Mouse (Mus musculus): ENCODE measurements at regions not wholly inside any gene's neighbourhood (a gene's known extent, or its start where the extent isn't known, plus 50 kb on each side); places are given as distances from the start of the nearest gene placed in this dataset.
"Not testable (repeated sequence)": the region's sequence is repeated elsewhere in the genome, so short reads cannot be mapped to it uniquely, and the experiment has no call there.

DNA sequence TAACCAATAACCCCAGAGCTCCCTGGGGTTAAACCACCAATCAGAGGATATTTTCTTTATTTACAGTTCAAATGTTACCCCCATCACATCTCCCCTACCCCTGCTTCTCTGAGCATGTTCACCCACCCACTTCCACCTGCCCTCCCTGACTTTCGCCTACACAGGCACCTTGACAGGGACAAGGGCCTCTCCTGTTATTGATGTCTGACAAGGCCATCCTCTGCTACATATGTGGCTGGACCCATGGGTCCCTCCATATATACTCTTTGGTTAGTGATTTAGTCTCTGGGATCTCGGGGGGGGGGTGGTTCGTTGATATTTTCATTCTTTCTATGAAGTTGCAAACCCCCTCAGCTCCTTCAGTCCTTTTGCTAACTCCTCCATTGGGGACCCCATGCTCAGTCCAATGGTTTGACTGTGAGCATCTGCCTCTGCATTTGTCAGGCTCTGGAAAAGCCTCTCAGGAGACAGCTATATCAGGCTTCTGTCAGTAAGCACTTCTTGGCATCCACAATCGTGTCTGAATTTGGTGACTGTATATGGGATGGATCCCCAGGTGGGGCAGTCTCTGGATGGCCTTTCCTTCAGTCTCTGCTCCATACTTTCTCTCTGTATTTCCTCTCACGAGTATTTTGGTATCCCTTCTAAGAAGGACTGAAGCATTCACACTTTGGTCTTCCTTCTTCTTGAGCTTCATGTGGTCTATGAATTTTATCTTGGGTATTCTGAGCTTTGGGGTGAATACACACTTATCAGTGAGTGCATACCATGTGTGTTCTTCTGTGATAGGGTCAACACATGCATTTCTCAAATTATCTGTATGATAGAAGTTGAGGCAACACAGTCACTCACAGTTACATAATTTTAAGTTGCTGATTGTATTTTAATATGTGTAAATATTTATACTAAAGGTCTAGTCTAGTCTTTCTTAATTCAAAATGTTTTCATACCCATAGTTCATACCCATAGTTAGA is 220.8 kb upstream of the Tusc1 start:
- no peak overlapping the region for H3K4me3 ChIP-seq
- H3K9ac ChIP-seq, result peak overlapping the region; percentile 57
- WGBS (ENCODE audit: insufficient replicate concordance), result 52% methylated on average over 5 of the region's 5 CpGs
- no peaks in the 10 kb centered on the region for H3K36me3 ChIP-seq
- peaks cover 20% of the 10 kb centered on the region for H3K4me1 ChIP-seq
- peak overlapping the region; percentile 94 for H3K27ac ChIP-seq
- H3K9me3 ChIP-seq (replicated peaks), result no peaks in the 10 kb centered on the region
- H3K4me2 ChIP-seq, result peak overlapping the region; percentile 56
- ATAC-seq, result peak; percentile 96
- no peaks in the 10 kb centered on the region for H3K27me3 ChIP-seq (replicated peaks)

DNA sequence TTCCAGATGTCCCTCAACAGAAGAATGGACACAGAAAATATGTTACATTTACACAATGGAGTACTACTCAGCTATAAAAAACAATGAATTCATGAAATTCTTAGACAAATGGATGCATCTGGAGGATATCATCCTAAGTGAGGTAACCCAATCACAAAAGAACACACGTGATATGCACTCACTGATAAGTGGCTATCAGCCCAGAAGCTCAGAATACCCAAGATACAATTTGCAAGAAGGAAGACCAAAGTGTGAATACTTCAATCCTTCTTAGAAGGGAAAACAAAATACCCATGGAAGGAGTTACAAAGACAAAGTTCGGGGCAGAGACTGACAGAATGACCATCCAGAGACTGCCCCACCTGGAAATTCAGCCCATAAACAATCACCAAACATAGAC is 219.9 kb upstream of the Tusc1 start:
- 49% methylated on average over 2 of the region's 2 CpGs for WGBS (ENCODE audit: insufficient replicate concordance)
- Histone ChIP-seq H3K9ac (peak overlapping the region; percentile 57; the same call in 1 of the 2 replicates), H3K4me1 (peaks cover 20% of the 10 kb centered on the region), H3K27ac (peak overlapping the region; percentile 94)
- H3K4me3 ChIP-seq; H3K4me2 ChIP-seq; H3K9me3 ChIP-seq (replicated peaks); H3K27me3 ChIP-seq (replicated peaks); H3K36me3 ChIP-seq: not testable (repeated sequence)
- peak; percentile 39; the same call in 1 of the 2 replicates for ATAC-seq

DNA sequence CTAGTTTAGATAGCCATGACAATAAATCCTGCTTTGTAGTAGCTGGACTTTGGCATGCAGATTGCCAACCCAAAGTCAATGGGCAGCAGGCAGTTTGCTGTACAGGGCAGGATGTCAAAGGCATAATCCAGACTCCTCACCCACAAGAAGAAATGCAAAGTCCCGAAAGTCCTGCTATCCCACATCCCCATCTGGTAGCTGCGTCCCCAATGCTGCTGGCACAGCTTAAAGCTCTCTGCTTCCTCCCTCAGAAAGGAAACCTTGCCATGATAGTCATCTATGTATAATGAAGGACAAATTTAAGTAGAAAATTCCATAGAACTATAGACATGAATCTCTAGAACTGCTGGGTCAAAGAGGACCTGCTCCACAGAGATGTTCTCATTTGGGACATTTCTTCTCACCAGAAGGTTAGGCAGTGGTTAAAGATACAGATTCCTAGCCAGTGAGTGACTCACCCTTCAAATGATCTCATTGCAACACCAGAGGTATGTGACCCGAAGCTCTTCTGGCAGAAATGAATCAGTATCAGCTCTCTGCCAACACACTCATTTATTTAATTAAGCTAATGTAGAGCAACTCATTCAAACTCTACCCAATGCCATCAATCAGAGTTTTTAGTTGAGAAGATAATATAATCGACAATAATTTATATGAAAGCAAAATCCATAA is 217.3 kb upstream of the Tusc1 start:
- H3K9me3 ChIP-seq (replicated peaks), result no peaks in the 10 kb centered on the region
- H3K27ac ChIP-seq, result no peak overlapping the region
- H3K4me2 ChIP-seq, result no peak overlapping the region
- H3K4me3 ChIP-seq, result no peak overlapping the region
- no peak for ATAC-seq
- peaks cover 23% of the 10 kb centered on the region for H3K4me1 ChIP-seq
- H3K27me3 ChIP-seq (replicated peaks), result no peaks in the 10 kb centered on the region
- H3K9ac ChIP-seq, result no peak overlapping the region
- 65% methylated on average over 4 of the region's 4 CpGs for WGBS (ENCODE audit: insufficient replicate concordance)
- no peaks in the 10 kb centered on the region for H3K36me3 ChIP-seq

DNA sequence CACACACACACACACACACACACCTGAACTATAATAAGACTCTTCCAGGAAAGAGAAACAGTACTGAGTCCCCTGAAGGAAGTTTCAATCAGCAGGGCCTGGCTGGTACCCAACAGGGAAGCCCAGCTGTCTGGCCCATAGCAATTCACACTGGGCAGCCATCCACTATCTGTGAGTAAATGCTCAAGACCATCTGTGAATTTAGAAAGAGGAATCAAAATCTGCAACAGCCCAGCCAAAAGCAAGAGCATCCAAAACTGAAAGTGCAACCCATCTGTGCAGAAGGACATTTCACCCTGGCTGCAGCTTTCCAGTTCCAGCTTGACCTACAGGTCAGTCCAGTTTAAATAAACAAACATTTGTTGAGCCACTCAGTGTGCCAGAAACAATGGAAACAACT is 215.8 kb upstream of the Tusc1 start:
- no peak for ATAC-seq
- no peak overlapping the region for H3K27ac ChIP-seq

DNA sequence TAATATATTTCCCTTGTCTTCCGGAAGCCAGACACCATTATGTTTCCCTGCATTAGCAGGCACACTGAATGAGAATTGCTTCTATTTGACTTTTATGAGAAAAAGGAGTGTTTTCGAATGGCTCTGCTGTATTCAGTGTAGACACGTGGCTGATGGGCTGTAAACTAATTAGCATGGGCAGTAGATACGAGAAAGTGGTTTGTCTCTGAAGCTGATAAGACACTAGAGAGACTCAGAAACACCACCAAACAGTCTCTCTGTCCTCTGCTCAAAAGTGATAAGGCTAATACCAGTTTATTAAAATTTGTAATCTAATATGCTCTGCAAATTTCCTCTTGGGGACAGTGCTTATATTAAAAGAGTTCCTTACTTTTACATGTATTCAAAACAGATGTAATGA is 205.3 kb upstream of the Tusc1 start:
- Histone ChIP-seq H3K27me3 (replicated peaks) (no peaks in the 10 kb centered on the region), H3K4me1 (peaks cover 23% of the 10 kb centered on the region), H3K4me2 (peak overlapping the region; percentile 37), H3K36me3 (peaks cover 5% of the 10 kb centered on the region; the same call in 1 of the 2 replicates), H3K9me3 (replicated peaks) (peaks cover 5% of the 10 kb centered on the region; the same call in 1 of the 2 replicates), H3K27ac (peak overlapping the region; percentile 78), H3K4me3 (no peak overlapping the region), H3K9ac (0 out of 2 replicates have a peak overlapping the region, but pooled peaks have one; percentile 7)
- 27% methylated on average over 4 of the region's 4 CpGs for WGBS (ENCODE audit: insufficient replicate concordance)
- ATAC-seq, result peak; percentile 100

More for the DNA sequence above, 215.8 kb upstream of the Tusc1 start:
- Histone ChIP-seq H3K9me3 (replicated peaks) (no peaks in the 10 kb centered on the region), H3K4me2 (no peak overlapping the region), H3K9ac (no peak overlapping the region), H3K36me3 (no peaks in the 10 kb centered on the region), H3K27me3 (replicated peaks) (no peaks in the 10 kb centered on the region), H3K4me3 (no peak overlapping the region), H3K4me1 (peaks cover 20% of the 10 kb centered on the region)

DNA sequence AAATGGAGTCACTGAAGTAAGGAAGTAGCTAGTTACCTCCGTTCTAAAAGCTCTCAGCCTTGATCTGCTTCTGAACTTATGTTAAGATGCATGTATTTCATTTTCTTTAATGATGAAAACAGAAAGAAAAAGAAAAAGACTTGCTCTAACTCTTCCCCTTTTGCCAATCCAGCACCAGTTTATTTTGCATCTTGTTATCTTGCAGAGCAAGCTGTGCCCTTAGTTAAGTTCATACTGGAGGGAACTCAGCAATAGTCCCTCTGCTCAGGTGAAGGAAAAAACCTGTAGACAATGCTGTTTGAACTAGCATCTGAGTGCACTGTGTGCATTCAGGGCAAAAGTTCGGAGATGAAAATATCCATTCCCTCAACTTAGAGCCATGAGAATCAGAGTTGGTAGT is 192.1 kb upstream of the Tusc1 start:
- 59% methylated on average over 2 of the region's 2 CpGs for WGBS (ENCODE audit: insufficient replicate concordance)
- Histone ChIP-seq H3K27ac (no peak overlapping the region), H3K4me3 (no peak overlapping the region), H3K9me3 (replicated peaks) (no peaks in the 10 kb centered on the region), H3K9ac (no peak overlapping the region), H3K4me1 (0 out of 2 replicates have a peak, but pooled peaks cover 5% of the 10 kb centered on the region), H3K36me3 (no peaks in the 10 kb centered on the region), H3K27me3 (replicated peaks) (no peaks in the 10 kb centered on the region), H3K4me2 (no peak overlapping the region)
- ATAC-seq, result no peak

DNA sequence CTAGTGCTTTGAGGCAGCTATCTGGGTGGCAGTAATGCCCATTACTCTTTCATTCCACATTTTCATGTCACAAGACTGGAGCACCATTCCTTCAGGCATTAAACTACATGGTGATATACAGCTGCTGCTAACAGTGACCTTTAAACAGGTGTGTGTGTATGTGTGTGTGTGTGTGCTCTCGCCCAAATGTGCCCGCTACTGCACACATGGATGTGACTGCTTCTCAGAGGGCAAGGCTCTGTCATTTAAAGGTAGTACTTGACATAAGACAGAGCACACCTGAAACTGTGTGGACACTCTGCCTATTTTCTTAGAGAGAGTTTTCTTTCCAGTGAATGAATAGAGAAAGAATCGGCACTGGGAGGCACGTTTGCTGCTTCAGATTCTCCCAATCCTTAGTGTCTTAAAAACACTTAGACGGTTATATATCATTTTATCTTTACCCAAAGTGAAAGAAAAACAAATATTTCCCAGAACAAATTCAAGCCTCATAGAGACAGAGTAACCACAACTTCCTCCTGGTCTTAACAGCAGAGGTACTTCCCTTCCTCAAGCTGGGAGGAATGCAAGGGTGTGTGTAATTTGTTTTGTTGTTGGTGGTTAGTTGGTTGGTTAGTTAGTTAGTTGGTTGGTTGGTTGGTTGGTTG is 185.3 kb upstream of the Tusc1 start:
- Histone ChIP-seq H3K4me3 (no peak overlapping the region), H3K36me3 (no peaks in the 10 kb centered on the region), H3K27me3 (replicated peaks) (no peaks in the 10 kb centered on the region), H3K9me3 (replicated peaks) (no peaks in the 10 kb centered on the region), H3K4me1 (peaks cover 8% of the 10 kb centered on the region), H3K4me2 (no peak overlapping the region), H3K27ac (no peak overlapping the region), H3K9ac (no peak overlapping the region)
- ATAC-seq, result peak; percentile 35; the same call in 1 of the 2 replicates
- 35% methylated on average over 5 of the region's 5 CpGs for WGBS (ENCODE audit: insufficient replicate concordance)

DNA sequence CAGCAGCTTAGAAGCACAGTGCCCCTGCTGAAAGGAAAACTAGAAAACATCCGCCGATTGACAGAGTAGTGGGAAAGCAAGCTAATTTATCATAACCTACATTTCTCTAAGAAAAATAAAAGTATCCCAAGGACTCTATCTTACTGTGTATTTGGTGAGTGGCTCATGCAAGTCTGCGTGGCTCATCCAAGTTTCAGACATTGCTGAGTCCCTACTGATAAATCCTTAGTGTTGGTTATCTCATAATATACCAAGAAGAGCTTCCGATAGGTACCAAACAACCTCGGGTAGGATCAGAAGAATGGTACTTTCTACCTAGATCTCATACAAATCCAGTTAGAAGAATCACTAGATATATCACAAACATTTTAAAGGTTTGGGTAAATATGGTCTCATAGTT is 183.6 kb upstream of the Tusc1 start:
- WGBS (ENCODE audit: insufficient replicate concordance), result 61% methylated on average over 5 of the region's 5 CpGs
- no peaks in the 10 kb centered on the region for H3K9me3 ChIP-seq (replicated peaks)
- H3K4me2 ChIP-seq, result no peak overlapping the region
- H3K27me3 ChIP-seq (replicated peaks), result no peaks in the 10 kb centered on the region
- H3K9ac ChIP-seq, result no peak overlapping the region
- no peak overlapping the region for H3K27ac ChIP-seq
- ATAC-seq, result peak; percentile 66
- H3K36me3 ChIP-seq, result no peaks in the 10 kb centered on the region
- peaks cover 8% of the 10 kb centered on the region for H3K4me1 ChIP-seq
- no peak overlapping the region for H3K4me3 ChIP-seq

DNA sequence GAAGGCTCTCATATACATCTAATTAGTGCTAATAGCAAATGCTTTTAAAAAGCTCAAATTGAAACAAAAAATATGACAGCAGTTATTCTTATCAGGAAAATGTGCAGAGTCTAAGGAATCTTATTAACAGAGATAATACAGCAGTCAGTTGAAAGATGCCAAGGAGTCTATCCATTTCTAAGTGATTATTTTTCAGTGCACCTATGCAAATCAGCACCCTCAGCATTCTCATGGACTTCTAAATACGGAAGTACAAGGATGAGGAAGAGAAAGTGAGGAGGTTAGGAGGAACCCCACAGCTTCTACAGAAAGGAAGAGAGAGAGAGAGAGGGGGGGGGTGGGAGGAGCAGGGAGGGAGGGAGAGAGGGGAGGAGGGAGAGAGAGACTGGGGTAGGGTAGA is 175.5 kb upstream of the Tusc1 start:
- ATAC-seq, result no peak
- no peak overlapping the region for H3K4me3 ChIP-seq
- WGBS (ENCODE audit: insufficient replicate concordance), result 26% methylated on average over 1 of the region's 1 CpGs

DNA sequence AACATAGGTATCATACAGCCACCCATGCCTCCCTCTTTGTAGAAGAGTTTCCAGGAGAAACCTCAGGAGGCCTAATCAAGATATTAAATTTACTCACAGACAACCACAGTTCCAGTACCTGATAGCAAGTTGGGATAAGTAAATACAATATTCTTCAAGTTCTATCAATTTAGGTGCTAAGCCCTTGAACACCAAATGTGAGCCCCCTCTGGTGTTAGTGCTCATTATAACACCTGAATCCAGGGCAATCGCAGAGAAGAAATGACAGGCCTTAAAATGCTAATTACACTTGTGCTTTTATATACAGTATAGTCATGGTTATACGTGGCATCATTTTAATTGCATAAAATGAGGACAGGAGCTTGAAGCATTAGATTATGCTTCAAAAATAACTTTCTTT is 161.6 kb upstream of the Tusc1 start:
- Histone ChIP-seq H3K9me3 (replicated peaks) (no peaks in the 10 kb centered on the region), H3K4me2 (no peak overlapping the region), H3K36me3 (no peaks in the 10 kb centered on the region), H3K4me1 (0 out of 2 replicates have a peak, but pooled peaks cover 3% of the 10 kb centered on the region), H3K4me3 (no peak overlapping the region), H3K9ac (no peak overlapping the region), H3K27me3 (replicated peaks) (no peaks in the 10 kb centered on the region), H3K27ac (no peak overlapping the region)
- ATAC-seq, result no peak
- 59% methylated on average over 2 of the region's 2 CpGs for WGBS (ENCODE audit: insufficient replicate concordance)

More for the DNA sequence above, 175.5 kb upstream of the Tusc1 start:
- no peak overlapping the region for H3K27ac ChIP-seq
- H3K27me3 ChIP-seq (replicated peaks), result no peaks in the 10 kb centered on the region
- no peaks in the 10 kb centered on the region for H3K9me3 ChIP-seq (replicated peaks)
- no peaks in the 10 kb centered on the region; the same call in 1 of the 2 replicates for H3K4me1 ChIP-seq
- H3K36me3 ChIP-seq, result no peaks in the 10 kb centered on the region
- no peak overlapping the region for H3K9ac ChIP-seq
- no peak overlapping the region for H3K4me2 ChIP-seq

DNA sequence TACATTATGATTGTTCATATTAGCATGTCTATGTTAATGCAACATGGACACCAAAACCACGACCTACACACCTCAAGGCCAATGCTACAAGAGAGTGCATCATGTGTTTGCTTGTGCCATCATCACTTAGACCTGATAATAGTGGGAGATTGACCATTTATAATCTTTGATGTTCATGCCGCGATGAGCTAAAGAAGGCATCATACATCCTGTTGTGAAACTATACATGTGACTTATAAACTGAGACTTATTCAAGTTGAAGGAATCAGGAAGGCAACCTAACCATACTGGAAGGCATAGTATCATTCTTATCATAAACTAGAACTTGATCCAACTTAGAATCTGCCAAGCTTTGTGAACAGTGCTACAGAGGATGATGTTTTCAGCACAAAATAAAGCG is 159.0 kb upstream of the Tusc1 start:
- no peak for ATAC-seq
- Histone ChIP-seq H3K9ac (no peak overlapping the region), H3K4me3 (no peak overlapping the region), H3K27ac (no peak overlapping the region), H3K9me3 (replicated peaks) (no peaks in the 10 kb centered on the region), H3K36me3 (no peaks in the 10 kb centered on the region), H3K4me1 (0 out of 2 replicates have a peak, but pooled peaks cover 3% of the 10 kb centered on the region), H3K4me2 (no peak overlapping the region), H3K27me3 (replicated peaks) (no peaks in the 10 kb centered on the region)
- WGBS (ENCODE audit: insufficient replicate concordance), result 78% methylated on average over 4 of the region's 4 CpGs

DNA sequence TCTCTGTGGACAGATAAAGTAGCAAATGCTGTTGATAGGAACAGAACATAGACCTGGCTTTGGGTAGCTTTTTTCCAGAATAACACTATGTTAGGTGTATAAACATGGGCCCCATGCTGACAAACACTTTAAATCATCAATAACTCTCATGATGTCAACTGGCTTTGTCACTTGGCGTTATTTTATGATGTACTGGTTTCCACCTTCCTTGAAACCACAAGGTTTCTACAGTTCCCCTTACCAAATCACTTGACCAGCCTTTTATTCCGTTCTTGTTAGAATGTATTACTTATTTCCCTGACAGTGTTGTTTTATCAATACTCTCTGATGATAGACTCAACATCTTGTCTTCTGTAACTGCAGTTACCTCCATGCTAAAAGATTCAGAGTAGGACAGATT is 158.6 kb upstream of the Tusc1 start:
- 67% methylated on average over 2 of the region's 2 CpGs for WGBS (ENCODE audit: insufficient replicate concordance)
- no peak for ATAC-seq
- Histone ChIP-seq H3K27me3 (replicated peaks) (no peaks in the 10 kb centered on the region), H3K9ac (no peak overlapping the region), H3K9me3 (replicated peaks) (no peaks in the 10 kb centered on the region), H3K4me3 (no peak overlapping the region), H3K36me3 (no peaks in the 10 kb centered on the region), H3K27ac (no peak overlapping the region), H3K4me1 (0 out of 2 replicates have a peak, but pooled peaks cover 3% of the 10 kb centered on the region), H3K4me2 (no peak overlapping the region)

All from liver, embryonic 12.5 days (tissue).